Mouse (Mus musculus) stomach, postnatal 0 days (tissue): ENCODE measurements around the gene Gja5.

ENCODE experiments used
- CTCF ChIP-seq: IDR thresholded peaks from 2 replicates; pipeline ENCODE4 v1.5.1; 2016; ENCODE audit warnings: antibody characterized with exemption, low read depth, mild to moderate bottlenecking, moderate library complexity
- EP300 ChIP-seq: optimal IDR thresholded peaks from 2 replicates; pipeline ENCODE3; 2016; ENCODE audit warnings: antibody characterized with exemption

DNA sequence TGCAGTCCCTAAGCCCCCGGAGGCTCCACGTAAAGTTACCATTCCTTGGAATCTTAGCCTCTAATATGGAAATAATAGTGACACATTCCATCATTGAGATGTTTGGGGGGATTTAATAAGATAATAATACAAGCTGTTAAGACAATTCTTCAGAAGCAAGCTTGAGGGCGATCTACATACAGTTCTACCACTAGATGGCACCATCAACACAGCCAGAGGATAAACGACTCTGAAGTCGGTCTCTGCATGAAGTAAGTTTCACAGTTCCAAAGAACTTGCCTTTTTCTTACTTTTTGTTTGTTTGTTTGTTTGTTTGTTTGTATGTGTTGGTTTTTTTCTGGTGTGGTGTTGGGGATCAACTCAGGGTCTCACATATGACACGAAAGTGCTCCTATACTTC is 31.7 kb downstream of the Gja5 start:
- TF ChIP-seq CTCF (peak; percentile 98), EP300 (no peak)
